Mouse (Mus musculus) C2C12 (cell line): ENCODE data around the gene C77080. TPM values are rescaled to one million over a fixed set of nuclear protein-coding genes. Genes with fewer than 3 reads are reported as not detected.
A peak's percentile ranks its signal among the peaks of the same experiment; 100 is the strongest.

Source experiments
- H3K27me3 ChIP-seq: one replicate; pipeline ENCODE4 v1.6.1; 2011; ENCODE audit not compliant: control insufficient read depth, insufficient read depth, insufficient read length
- H3K36me3 ChIP-seq: one replicate; pipeline ENCODE4 v1.6.1; 2011; ENCODE audit not compliant: control insufficient read depth, insufficient read depth
- H3K4me3 ChIP-seq: one replicate; pipeline ENCODE4 v1.5.1; 2011; ENCODE audit warnings: mild to moderate bottlenecking, control low read depth; ENCODE audit not compliant: poor library complexity, insufficient read depth, severe bottlenecking
- H3K79me2 ChIP-seq: one replicate; pipeline ENCODE4 v1.6.1; 2011; ENCODE audit not compliant: control insufficient read depth, insufficient read depth
- H3K79me3 ChIP-seq: one replicate; pipeline ENCODE4 v1.6.1; 2011; ENCODE audit warnings: low read depth, control low read depth
- H3ac ChIP-seq: one replicate; pipeline ENCODE3; 2011; ENCODE audit warnings: low read depth; ENCODE audit not compliant: control insufficient read depth, insufficient read length
- CEBPB ChIP-seq: IDR thresholded peaks from one replicate; pipeline ENCODE4 v1.6.1; 2011; ENCODE audit warnings: low read depth, mild to moderate bottlenecking, control low read depth, moderate library complexity
- CTCF ChIP-seq: IDR thresholded peaks from one replicate; pipeline ENCODE4 v1.5.1; 2011; ENCODE audit not compliant: control insufficient read depth, insufficient read depth, insufficient read length
- FOSL1 ChIP-seq: IDR thresholded peaks from one replicate; pipeline ENCODE4 v1.8.0; 2011; ENCODE audit warnings: mild to moderate bottlenecking, low read length; ENCODE audit not compliant: poor library complexity, insufficient read depth, severe bottlenecking
- MAX ChIP-seq: IDR thresholded peaks from one replicate; pipeline ENCODE4 v1.6.1; 2011; ENCODE audit warnings: mild to moderate bottlenecking, control low read depth
- MYOD1 ChIP-seq: IDR thresholded peaks from one replicate; pipeline ENCODE4 v1.6.1; 2011; ENCODE audit warnings: low read depth; ENCODE audit not compliant: control insufficient read depth, insufficient read length
- MYOG ChIP-seq: IDR thresholded peaks from one replicate; pipeline ENCODE4 v1.6.1; 2011; ENCODE audit not compliant: control insufficient read depth, insufficient read length; ENCODE audit errors: extremely low read depth
- USF1 ChIP-seq: IDR thresholded peaks from one replicate; pipeline ENCODE4 v1.6.1; 2011; ENCODE audit warnings: low read depth, mild to moderate bottlenecking, control low read depth, moderate library complexity
- polyA plus RNA-seq: library from polyadenylated mRNA; unstranded; fragments of >200 nt; fragmentation: generic; extraction: Trizol; gene quantifications from one replicate; pipeline ENCODE4 v1.2.1, GENCODE M21; 2012; ENCODE audit warnings: missing spikeins

The C77080 gene
- polyA plus RNA-seq, 1 experiment: 30.1 TPM

DNA sequence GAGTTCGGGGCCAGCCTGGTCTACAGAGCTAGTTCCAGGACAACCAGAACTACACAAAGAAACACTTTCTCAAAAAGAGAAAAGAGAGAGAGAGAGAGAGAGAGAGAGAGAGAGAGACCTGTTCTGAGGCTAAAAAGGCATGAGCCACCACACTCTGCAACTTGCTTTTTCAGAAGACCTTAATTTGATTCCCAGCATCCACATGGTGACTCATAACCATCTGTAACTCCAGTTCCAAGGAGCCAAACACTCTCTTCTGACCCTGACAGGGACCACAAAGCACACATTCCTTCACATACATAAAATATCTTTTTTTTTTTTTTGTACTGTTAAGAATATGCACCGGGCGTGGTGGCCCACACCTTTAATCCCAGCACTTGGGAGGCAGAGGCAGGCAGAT lies 6.6 kb downstream of the C77080 start:
- Histone ChIP-seq H3K36me3 (no peaks in the 10 kb centered on the region), H3K79me2 (peaks cover 9% of the 10 kb centered on the region), H3K27me3 (no peaks in the 10 kb centered on the region), H3K4me3 (no peak overlapping the region), H3ac (no peak overlapping the region), H3K79me3 (no peaks in the 10 kb centered on the region)
- peak; percentile 28 for TF ChIP-seq FOSL1
- TF ChIP-seq MAX: no peak

- TF ChIP-seq MYOD1: no peak
- TF ChIP-seq CEBPB: no peak
- TF ChIP-seq USF1: no peak
- TF ChIP-seq MYOG: no peak
- no peak for TF ChIP-seq CTCF
- TF ChIP-seq MAX: no peak
- no peak for TF ChIP-seq FOSL1
- Histone ChIP-seq H3K27me3 (no peaks in the 10 kb centered on the region), H3ac (no peak overlapping the region), H3K36me3 (no peaks in the 10 kb centered on the region), H3K79me2 (peaks cover 18% of the 10 kb centered on the region), H3K79me3 (peaks cover 6% of the 10 kb centered on the region), H3K4me3 (no peak overlapping the region)
Observed at GRCm38 (mm10) chr4:129252492-129252891, 8.7 kb downstream of the C77080 start.

- peaks cover 13% of the 10 kb centered on the region for H3K79me3 ChIP-seq
- TF ChIP-seq MYOD1 (no peak), CEBPB (no peak), USF1 (no peak), MAX (no peak), MYOG (no peak), CTCF (no peak), FOSL1 (no peak)
- H3K79me2 ChIP-seq: peaks cover 22% of the 10 kb centered on the region
- H3K4me3 ChIP-seq: no peak overlapping the region
- no peak overlapping the region for H3ac ChIP-seq
- H3K27me3 ChIP-seq: no peaks in the 10 kb centered on the region
- H3K36me3 ChIP-seq: no peaks in the 10 kb centered on the region
Observed at GRCm38 (mm10) chr4:129251482-129252125, 9.6 kb downstream of the C77080 start.

- TF ChIP-seq USF1 (no peak), CTCF (no peak), FOSL1 (no peak), CEBPB (no peak), MAX (no peak)
- H3K79me2 ChIP-seq: peaks cover 29% of the 10 kb centered on the region
- no peaks in the 10 kb centered on the region for H3K36me3 ChIP-seq
- H3K27me3 ChIP-seq: no peaks in the 10 kb centered on the region
- no peak overlapping the region for H3ac ChIP-seq
- H3K4me3 ChIP-seq: no peak overlapping the region
- peaks cover 19% of the 10 kb centered on the region for H3K79me3 ChIP-seq
Observed at GRCm38 (mm10) chr4:129250759-129251481, 10.3 kb downstream of the C77080 start.

DNA sequence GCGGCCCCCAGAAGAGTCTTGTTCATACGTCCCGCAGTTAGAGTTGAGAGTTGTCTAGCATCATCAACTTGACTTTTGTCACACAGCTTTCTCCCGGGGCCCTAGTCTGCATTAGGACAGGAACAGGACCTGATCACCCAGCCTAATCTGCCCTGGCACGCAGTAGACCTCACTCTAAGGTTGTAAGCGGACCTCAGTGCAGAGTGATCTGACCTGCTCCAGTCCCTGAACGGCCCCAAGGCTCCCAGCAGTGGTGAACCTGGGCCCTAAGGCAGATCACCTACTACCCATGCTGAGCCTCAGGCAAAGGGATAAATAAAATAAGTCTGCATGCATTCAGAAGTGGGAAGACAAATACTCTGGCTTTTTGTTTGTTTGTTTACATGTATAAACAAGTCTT lies 11.9 kb downstream of the C77080 start:
- Histone ChIP-seq H3K4me3 (no peak overlapping the region), H3K27me3 (no peaks in the 10 kb centered on the region), H3K79me3 (peaks cover 32% of the 10 kb centered on the region), H3K79me2 (peaks cover 45% of the 10 kb centered on the region), H3ac (no peak overlapping the region), H3K36me3 (no peaks in the 10 kb centered on the region)
- TF ChIP-seq USF1 (no peak), MAX (no peak), CEBPB (no peak), CTCF (no peak), FOSL1 (no peak), MYOG (no peak), MYOD1 (no peak)
